Mouse (Mus musculus) testis, adult 2 months (tissue): ENCODE results near the gene Mcoln2. TPM values are rescaled to one million over a fixed set of nuclear protein-coding genes. Genes with fewer than 3 reads are reported as not detected.

ENCODE experiments used
- H3K27ac ChIP-seq: fragments of 200-500 bp; 2 replicates; pipeline ENCODE4 v1.5.1; 2012; ENCODE audit warnings: low read depth, low read length; ENCODE audit not compliant: control insufficient read depth, insufficient read depth
- H3K27me3 ChIP-seq: fragments of 200-500 bp; 2 replicates; pipeline ENCODE4 v1.6.1; 2012; ENCODE audit warnings: mild to moderate bottlenecking, low read length, moderate library complexity; ENCODE audit not compliant: control insufficient read depth, insufficient read depth
- H3K36me3 ChIP-seq: fragments of 200-500 bp; 2 replicates; pipeline ENCODE4 v1.6.1; 2012; ENCODE audit warnings: mild to moderate bottlenecking, low read length; ENCODE audit not compliant: control insufficient read depth, insufficient read depth
- H3K4me1 ChIP-seq: fragments of 200-500 bp; 2 replicates; pipeline ENCODE4 v1.6.1; 2012; ENCODE audit warnings: low read length; ENCODE audit not compliant: control insufficient read depth, insufficient read depth
- H3K4me3 ChIP-seq: fragments of 200-500 bp; 2 replicates; pipeline ENCODE4 v1.5.1; 2012; ENCODE audit warnings: low read depth, mild to moderate bottlenecking, low read length, moderate library complexity, mixed read lengths; ENCODE audit not compliant: control insufficient read depth
- CTCF ChIP-seq: fragments of 200-500 bp; IDR thresholded peaks from 2 replicates; pipeline ENCODE4 v1.5.1; 2012; ENCODE audit warnings: low read depth, mild to moderate bottlenecking, inconsistent platforms, low read length, moderate library complexity; ENCODE audit not compliant: control insufficient read depth, insufficient read depth, insufficient replicate concordance
- POLR2A ChIP-seq: fragments of 200-500 bp; IDR thresholded peaks from 2 replicates; pipeline ENCODE4 v1.6.1; 2012; ENCODE audit warnings: low read depth, mild to moderate bottlenecking, inconsistent platforms, low read length, moderate library complexity; ENCODE audit not compliant: control insufficient read depth
- polyA plus RNA-seq: library from polyadenylated mRNA; depleted of rRNA; stranded (reverse); fragments of >200 nt; gene quantifications from 2 replicates; pipeline ENCODE4 v1.2.3, GENCODE M21; 2012

Gene Mcoln2
- polyA plus RNA-seq, 1 experiment, result 0.32 TPM

GRCm38 (mm10) chr3:146211141-146211747 lies 61.6 kb downstream of the Mcoln2 start:
- no peak for TF ChIP-seq CTCF
- TF ChIP-seq POLR2A, result no peak
- no peak overlapping the region for H3K4me3 ChIP-seq
- no peaks in the 10 kb centered on the region for H3K36me3 ChIP-seq
- no peak overlapping the region for H3K27ac ChIP-seq
- H3K27me3 ChIP-seq, result no peaks in the 10 kb centered on the region
- H3K4me1 ChIP-seq, result no peaks in the 10 kb centered on the region

- no peak overlapping the region for H3K27ac ChIP-seq
- no peaks in the 10 kb centered on the region for H3K4me1 ChIP-seq
- no peaks in the 10 kb centered on the region for H3K36me3 ChIP-seq
- H3K4me3 ChIP-seq, result no peak overlapping the region
- TF ChIP-seq CTCF (no peak), POLR2A (no peak)
- no peaks in the 10 kb centered on the region for H3K27me3 ChIP-seq
Measured at GRCm38 (mm10) chr3:146211964-146212363, 62.3 kb downstream of the Mcoln2 start.

- Histone ChIP-seq H3K4me1 (no peaks in the 10 kb centered on the region), H3K4me3 (no peak overlapping the region), H3K36me3 (no peaks in the 10 kb centered on the region), H3K27ac (no peak overlapping the region), H3K27me3 (no peaks in the 10 kb centered on the region)
- TF ChIP-seq POLR2A (no peak), CTCF (no peak)
Measured at GRCm38 (mm10) chr3:146213336-146213735, 63.7 kb downstream of the Mcoln2 start.

- peaks cover 7% of the 10 kb centered on the region; the same call in 1 of the 2 replicates for H3K4me1 ChIP-seq
- H3K36me3 ChIP-seq, result no peaks in the 10 kb centered on the region
- no peak overlapping the region for H3K27ac ChIP-seq
- no peak overlapping the region for H3K4me3 ChIP-seq
- H3K27me3 ChIP-seq, result no peaks in the 10 kb centered on the region
- no peak for TF ChIP-seq POLR2A
- TF ChIP-seq CTCF, result no peak
Measured at GRCm38 (mm10) chr3:146216561-146216960, 66.9 kb downstream of the Mcoln2 start.

GRCm38 (mm10) chr3:146220776-146221486 lies 71.3 kb downstream of the Mcoln2 start, which contains the start of gene Lpar3:
Lpar3 (plus strand) TSS chr3:146220963.
- Histone ChIP-seq H3K27me3 (no peaks in the 10 kb centered on the region), H3K36me3 (no peaks in the 10 kb centered on the region), H3K4me1 (peaks cover 7% of the 10 kb centered on the region; the same call in 1 of the 2 replicates), H3K27ac (peak within 1 kb of the TSS; percentile 50), H3K4me3 (peak within 1 kb of the TSS; percentile 73)
- TF ChIP-seq CTCF (0 out of 2 replicates have a peak, but pooled peaks have one; percentile 31), POLR2A (no peak)

- H3K27me3 ChIP-seq, result no peaks in the 10 kb centered on the region
Measured at GRCm38 (mm10) chr3:146224271-146224670, 74.6 kb downstream of the Mcoln2 start.

GRCm38 (mm10) chr3:146225061-146225761 lies 75.6 kb downstream of the Mcoln2 start:
- no peaks in the 10 kb centered on the region for H3K27me3 ChIP-seq
- H3K27ac ChIP-seq, result no peak overlapping the region
- TF ChIP-seq CTCF, result no peak
- TF ChIP-seq POLR2A, result no peak
- no peak overlapping the region for H3K4me3 ChIP-seq
- H3K36me3 ChIP-seq, result no peaks in the 10 kb centered on the region
- peaks cover 5% of the 10 kb centered on the region; the same call in 1 of the 2 replicates for H3K4me1 ChIP-seq

More at GRCm38 (mm10) chr3:146224271-146224670, 74.6 kb downstream of the Mcoln2 start:
- TF ChIP-seq CTCF (no peak), POLR2A (no peak)
- H3K36me3 ChIP-seq, result no peaks in the 10 kb centered on the region
- peaks cover 7% of the 10 kb centered on the region; the same call in 1 of the 2 replicates for H3K4me1 ChIP-seq
- H3K4me3 ChIP-seq, result no peak overlapping the region
- no peak overlapping the region for H3K27ac ChIP-seq
